ENCODE assay signal across 11 mouse cellular contexts in the genomic region with DNA sequence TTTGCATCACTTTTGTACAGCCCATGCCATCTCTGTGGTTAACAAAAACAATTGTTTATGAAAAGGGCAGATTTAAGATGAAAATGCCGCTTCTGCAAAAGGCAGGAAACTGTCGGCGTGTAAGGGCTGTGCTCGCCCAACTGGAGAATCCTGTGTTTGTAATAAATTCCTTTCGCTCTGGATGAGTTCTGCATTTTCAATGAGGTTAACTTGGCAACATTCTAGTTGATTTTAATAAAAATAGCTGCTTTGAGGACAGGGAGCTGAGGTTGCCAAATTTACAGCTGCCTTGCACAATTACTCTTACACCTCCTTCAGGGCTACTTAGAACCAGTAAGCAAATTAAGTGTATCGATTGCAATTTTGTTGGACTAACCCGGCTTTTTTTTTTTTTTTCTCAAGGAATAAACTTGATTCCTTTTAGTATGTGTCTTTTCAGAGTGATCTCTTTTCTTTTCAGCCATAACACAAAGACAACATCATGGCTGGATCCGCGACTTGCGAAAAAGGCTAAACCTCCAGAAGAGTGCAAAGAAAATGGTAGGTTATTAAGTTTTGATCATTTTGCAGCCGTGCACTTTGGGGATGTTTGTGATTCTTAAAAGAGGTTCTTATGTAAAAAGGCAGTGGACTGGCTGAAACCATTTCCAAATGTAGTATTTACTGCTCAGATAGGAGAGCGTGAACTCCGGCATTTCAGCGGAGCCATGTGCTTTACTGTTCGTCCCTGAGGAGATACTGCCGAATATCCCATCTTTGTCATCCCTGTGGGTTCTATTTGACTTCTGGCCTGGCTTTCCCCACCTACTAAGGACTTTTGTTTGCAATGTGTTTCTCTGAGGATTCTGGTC.
A peak's percentile ranks its signal among the peaks of the same experiment; 100 is the strongest.
DNase-seq lines count a peak whose midpoint lies in the region; ATAC-seq and TF ChIP-seq lines count a peak whose summit lies in the region.
"Had no signal": no experiment of that assay in that cellular context is flagged by ENCODE, and none has a peak within 500 bp of the region (broad histone marks: within the 10 kb centered on the region; RNA-seq: fewer than 3 reads in every experiment).

No protein-coding gene starts in this region.

- TF ChIP-seq POLR2A in olfactory bulb, adult 2 months (IDR thresholded peaks at IDR 0.05; ENCODE audit: insufficient read depth, low read depth, low read length), result no peak

- TF ChIP-seq EP300 in lung, postnatal 0 days (IDR thresholded peaks at IDR 0.05), result no peak

- no peak for TF ChIP-seq CTCF in lung, embryonic 14.5 days (IDR thresholded peaks at IDR 0.05; ENCODE audit: low read depth)
- TF ChIP-seq CTCF in lung, postnatal 0 days (IDR thresholded peaks at IDR 0.05), result no peak
- TF ChIP-seq CTCF in olfactory bulb, adult 2 months (IDR thresholded peaks at IDR 0.05; ENCODE audit: insufficient read depth, low read depth, low read length), result no peak

- no peaks in the 10 kb centered on the region for H3K36me3 ChIP-seq in lung, embryonic 14.5 days (ENCODE audit: insufficient read depth)
- H3K36me3 ChIP-seq in lung, postnatal 0 days (ENCODE audit: insufficient read depth, low read length), result no peaks in the 10 kb centered on the region
- no peaks in the 10 kb centered on the region for H3K36me3 ChIP-seq in liver, embryonic 11.5 days (ENCODE audit: control insufficient read depth, insufficient read depth, low read length)
- H3K36me3 ChIP-seq: kidney, embryonic 15.5 days; stomach, embryonic 15.5 days had no signal

- no peak overlapping the region for H3K4me2 ChIP-seq in lung, embryonic 14.5 days
- H3K4me2 ChIP-seq in lung, postnatal 0 days (replicated peaks; ENCODE audit: low read depth, low read length), result no peak overlapping the region
- no peak overlapping the region for H3K4me2 ChIP-seq in liver, embryonic 11.5 days
- H3K4me2 ChIP-seq: kidney, embryonic 15.5 days; stomach, embryonic 15.5 days had no signal

- ATAC-seq in lung, embryonic 14.5 days (ENCODE audit: insufficient read depth), result no peak
- ATAC-seq in lung, postnatal 0 days, result no peak
- no peak for ATAC-seq in liver, embryonic 11.5 days (replicated peaks; ENCODE audit: low FRiP score)
- ATAC-seq in CD4-positive, CD25-positive, alpha-beta regulatory T cell, adult 4 months, result no peak

- 75% methylated on average over 16 of the region's 16 CpGs for WGBS in lung, embryonic 14.5 days
- 62% methylated on average over 16 of the region's 16 CpGs for whole genome bisulfite sequencing in lung, postnatal 0 days
- 17% methylated on average over 16 of the region's 16 CpGs for WGBS in olfactory bulb, adult 2 months
- 88% methylated on average over 16 of the region's 16 CpGs for WGBS in liver, embryonic 11.5 days

- no peaks in the 10 kb centered on the region for H3K9me3 ChIP-seq in lung, embryonic 14.5 days (ENCODE audit: low read depth, low read length)
- H3K9me3 ChIP-seq in lung, postnatal 0 days (ENCODE audit: low read length), result no peaks in the 10 kb centered on the region
- no peaks in the 10 kb centered on the region for H3K9me3 ChIP-seq in liver, embryonic 11.5 days (ENCODE audit: control insufficient read depth, low read length)
- H3K9me3 ChIP-seq: kidney, embryonic 15.5 days; stomach, embryonic 15.5 days had no signal

- no peak overlapping the region for H3K4me3 ChIP-seq in lung, embryonic 14.5 days (ENCODE audit: low read depth, low read length)
- no peak overlapping the region for H3K4me3 ChIP-seq in lung, postnatal 0 days (ENCODE audit: low read depth, low read length)
- H3K4me3 ChIP-seq in olfactory bulb, adult 2 months (ENCODE audit: insufficient read depth, low read depth, low read length), result peak overlapping the region; percentile 32; the same call in 1 of the 2 replicates
- H3K4me3 ChIP-seq in liver, embryonic 11.5 days (ENCODE audit: low read depth, low read length), result no peak overlapping the region
- H3K4me3 ChIP-seq: kidney, embryonic 15.5 days; stomach, embryonic 15.5 days had no signal

- no peak overlapping the region for H3K27ac ChIP-seq in lung, embryonic 14.5 days (ENCODE audit: low read depth)
- H3K27ac ChIP-seq in lung, postnatal 0 days (ENCODE audit: low read length), result no peak overlapping the region
- H3K27ac ChIP-seq in olfactory bulb, adult 2 months (ENCODE audit: insufficient read depth, low read depth, low read length), result peak overlapping the region; percentile 77
- H3K27ac ChIP-seq in liver, embryonic 11.5 days (ENCODE audit: low read depth, low read length), result no peak overlapping the region
- H3K27ac ChIP-seq: kidney, embryonic 15.5 days; stomach, embryonic 15.5 days had no signal

- peak; percentile 28 to 34 for DNase-seq in cerebellum, postnatal 25 days
- DNase-seq in cerebellum, adult 11 months, result no peak
- DNase-seq in lung, embryonic 14.5 days, result peak; percentile 14
- DNase-seq in lung, postnatal 10 days, result no peak
- DNase-seq in lung, postnatal 0 days (ENCODE audit: low spot score), result peak; percentile 46
- DNase-seq in liver, embryonic 11.5 days (ENCODE audit: low spot score), result no peak
- DNase-seq: cerebellum, adult 8-10 months had no signal

- H3K4me1 ChIP-seq in lung, embryonic 14.5 days (ENCODE audit: insufficient read depth), result no peaks in the 10 kb centered on the region
- H3K4me1 ChIP-seq in lung, postnatal 0 days (ENCODE audit: insufficient read depth, low read depth, low read length), result no peaks in the 10 kb centered on the region
- peaks cover 5% of the 10 kb centered on the region for H3K4me1 ChIP-seq in olfactory bulb, adult 2 months (ENCODE audit: control insufficient read depth, insufficient read depth, low read length)
- H3K4me1 ChIP-seq in liver, embryonic 11.5 days (replicated peaks; ENCODE audit: control insufficient read depth, insufficient read depth, low read length), result no peaks in the 10 kb centered on the region
- H3K4me1 ChIP-seq: kidney, embryonic 15.5 days; stomach, embryonic 15.5 days had no signal

- H3K27me3 ChIP-seq in lung, embryonic 14.5 days (ENCODE audit: insufficient read depth, low read length), result no peaks in the 10 kb centered on the region
- H3K27me3 ChIP-seq in lung, postnatal 0 days (replicated peaks; ENCODE audit: insufficient read depth, low read length), result no peaks in the 10 kb centered on the region
- H3K27me3 ChIP-seq in liver, embryonic 11.5 days (replicated peaks; ENCODE audit: control insufficient read depth, insufficient read depth, low read length), result no peaks in the 10 kb centered on the region
- H3K27me3 ChIP-seq: kidney, embryonic 15.5 days; stomach, embryonic 15.5 days had no signal

- no peak overlapping the region for H3K9ac ChIP-seq in lung, embryonic 14.5 days
- H3K9ac ChIP-seq in lung, postnatal 0 days (replicated peaks; ENCODE audit: low read depth), result no peak overlapping the region
- no peak overlapping the region for H3K9ac ChIP-seq in liver, embryonic 11.5 days (ENCODE audit: low read depth, low read length)
- H3K9ac ChIP-seq: kidney, embryonic 15.5 days; stomach, embryonic 15.5 days had no signal

Comparison
In these comparisons a context has a peak if more than half of its experiments do, and no peak if none do; other contexts are left out.
1. DNase-seq: peak in cerebellum, postnatal 25 days (2 of 2), lung, embryonic 14.5 days (single experiment) and lung, postnatal 0 days (single experiment); none in cerebellum, adult 11 months (single experiment), lung, postnatal 10 days (single experiment) and liver, embryonic 11.5 days (single experiment).